Mouse (Mus musculus) NIH3T3 (cell line): ENCODE measurements around the gene Kif1bp.
"Not testable (repeated sequence)": the region's sequence is repeated elsewhere in the genome, so short reads cannot be mapped to it uniquely, and the experiment has no call there.

Experiments
- DNase-seq: peaks from one replicate; pipeline ENCODE4 v3.0.0-alpha.2; 2012; ENCODE audit warnings: low read depth

The Kif1bp gene

GRCm38 (mm10) chr10:62509032-62509656 is 69.1 kb downstream of the Kif1bp start:
- DNase-seq, result no peak

DNA sequence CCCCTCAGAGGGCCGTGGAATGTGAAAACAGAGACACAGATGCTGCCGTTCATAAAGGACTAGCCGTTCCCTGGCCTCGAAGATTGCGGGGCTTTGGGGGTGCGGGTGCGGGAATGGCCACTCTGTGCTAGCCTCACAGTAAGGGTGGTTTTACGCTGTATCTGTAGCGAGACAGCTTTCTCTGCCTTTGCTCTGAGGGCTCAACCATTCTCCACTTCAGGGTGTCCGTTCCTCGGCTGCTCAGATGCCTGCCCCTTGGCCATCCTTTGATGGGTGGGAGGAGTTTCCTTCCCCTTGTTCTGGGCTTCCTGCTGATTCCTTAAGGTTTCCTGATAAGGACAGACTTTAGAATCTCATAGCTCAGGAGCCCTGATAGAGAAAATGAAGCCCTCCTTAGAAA is 69.8 kb downstream of the Kif1bp start:
- no peak for DNase-seq

DNA sequence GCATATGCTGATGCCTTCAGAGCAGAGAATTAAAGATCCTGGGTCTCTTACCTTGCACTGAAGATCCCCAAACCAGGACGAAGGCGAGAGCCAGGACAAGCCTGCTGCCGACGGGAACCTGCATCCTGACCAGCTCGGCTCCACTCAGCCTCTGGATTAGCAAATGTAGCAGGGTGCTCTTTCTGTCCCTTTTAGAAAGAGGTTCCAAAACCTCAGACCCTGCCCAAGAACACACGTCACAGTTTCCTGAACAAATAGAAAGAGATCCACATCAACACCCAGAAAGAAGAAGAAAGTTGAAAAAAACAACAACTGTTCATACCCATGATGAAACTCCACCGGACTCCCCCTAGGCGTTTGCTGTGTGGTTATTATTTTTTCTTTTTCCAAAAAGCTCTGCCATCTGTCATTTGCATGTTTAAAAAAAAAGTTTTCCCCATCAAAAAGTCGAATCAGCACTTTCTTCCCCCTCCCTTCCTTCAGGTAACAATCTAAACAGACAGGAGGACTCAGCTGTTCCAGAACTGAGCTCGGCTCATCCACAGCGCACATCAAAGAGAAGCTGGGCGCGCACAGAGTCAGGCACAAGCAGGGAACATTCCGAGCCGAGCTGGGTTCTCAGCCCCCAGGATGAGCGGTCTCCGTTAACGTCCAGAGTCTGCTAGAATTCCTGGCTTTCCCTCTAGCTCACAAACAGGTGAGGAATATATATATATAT is 70.5 kb downstream of the Kif1bp start:
- DNase-seq, result no peak

DNA sequence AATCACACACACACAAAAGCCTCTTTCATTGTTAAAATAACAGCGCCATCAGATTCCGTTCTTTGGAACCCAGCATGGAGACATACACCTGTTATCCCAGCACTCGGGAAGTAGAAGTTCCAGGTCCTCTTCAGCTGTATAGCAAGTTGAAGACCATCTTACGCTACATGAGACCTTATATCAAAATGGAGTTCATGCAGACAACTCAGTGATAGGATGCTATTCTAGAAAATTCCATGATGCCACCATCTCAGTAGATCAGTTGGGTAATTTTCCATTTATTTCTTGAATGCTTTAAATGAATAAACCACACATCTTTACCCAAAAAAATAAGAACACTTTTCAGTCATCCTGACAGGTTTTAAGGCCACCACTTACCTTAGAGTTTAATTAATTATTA is 71.2 kb downstream of the Kif1bp start:
- no peak for DNase-seq

DNA sequence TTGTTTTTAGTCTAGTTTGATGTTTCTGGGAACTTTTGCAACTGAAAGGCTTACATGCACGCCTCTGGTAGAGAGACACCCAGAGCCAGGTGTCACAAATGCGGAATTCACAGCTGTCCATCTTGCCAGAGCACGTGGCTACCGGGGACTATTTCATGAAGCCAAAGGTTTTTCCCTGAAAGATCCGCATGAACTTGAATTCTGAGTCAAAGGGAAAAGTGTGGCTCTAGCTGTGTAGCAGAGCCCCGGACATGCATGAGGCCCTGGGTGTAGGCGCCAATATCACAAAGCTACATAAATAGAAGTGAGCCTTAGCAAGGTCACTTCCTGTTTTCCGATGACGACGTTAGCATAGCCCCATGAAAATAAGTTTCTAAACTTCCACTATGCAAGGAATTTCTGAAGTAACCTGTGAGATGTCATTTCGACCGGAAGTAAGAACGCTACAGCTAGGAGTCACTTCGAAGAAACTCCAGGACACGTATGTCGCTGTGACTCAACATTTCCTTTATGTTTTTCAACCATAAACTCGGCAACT is 72.2 kb downstream of the Kif1bp start:
- no peak for DNase-seq

DNA sequence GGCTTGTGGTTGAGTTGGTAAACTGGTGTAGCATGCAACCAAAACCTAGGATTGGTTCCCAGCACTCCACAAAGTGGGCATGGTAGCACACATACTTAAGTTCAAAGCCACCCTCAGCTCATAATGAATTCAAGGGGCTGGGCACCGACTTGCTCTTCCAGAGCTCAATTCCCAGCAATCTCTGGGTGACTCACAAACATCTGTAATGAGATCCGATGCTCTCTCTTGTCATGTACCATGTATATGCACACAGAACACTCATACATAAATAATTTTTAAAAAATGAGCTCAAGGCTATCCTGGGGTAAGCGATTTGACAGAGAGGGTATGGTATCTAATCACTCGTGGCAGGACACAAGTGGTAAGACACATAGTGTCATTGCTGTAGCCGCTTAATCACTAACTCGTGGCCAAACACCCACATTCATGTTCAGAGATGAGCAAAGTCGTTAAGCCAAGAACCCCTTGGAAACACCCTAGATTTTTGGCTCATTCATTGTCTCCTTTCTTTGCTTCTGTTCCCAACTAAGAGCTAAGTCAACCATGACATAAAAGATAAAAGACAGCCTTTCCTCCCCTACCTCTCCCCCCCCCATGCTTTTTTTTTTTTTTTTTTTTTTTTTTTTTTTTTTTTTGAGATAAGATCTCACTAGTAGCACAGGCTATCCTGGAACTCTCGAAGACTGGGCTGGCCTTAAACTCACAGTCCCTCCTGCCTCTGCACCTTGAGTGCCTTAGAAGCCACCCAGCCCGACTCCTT is 72.9 kb downstream of the Kif1bp start:
- no peak for DNase-seq

- DNase-seq, result peak; percentile 20
Measured at GRCm38 (mm10) chr10:62503836-62504628, 74.2 kb downstream of the Kif1bp start.

- no peak for DNase-seq
Measured at GRCm38 (mm10) chr10:62503353-62503752, 74.9 kb downstream of the Kif1bp start.

- no peak for DNase-seq
Measured at GRCm38 (mm10) chr10:62501951-62502350, 76.3 kb downstream of the Kif1bp start.

DNA sequence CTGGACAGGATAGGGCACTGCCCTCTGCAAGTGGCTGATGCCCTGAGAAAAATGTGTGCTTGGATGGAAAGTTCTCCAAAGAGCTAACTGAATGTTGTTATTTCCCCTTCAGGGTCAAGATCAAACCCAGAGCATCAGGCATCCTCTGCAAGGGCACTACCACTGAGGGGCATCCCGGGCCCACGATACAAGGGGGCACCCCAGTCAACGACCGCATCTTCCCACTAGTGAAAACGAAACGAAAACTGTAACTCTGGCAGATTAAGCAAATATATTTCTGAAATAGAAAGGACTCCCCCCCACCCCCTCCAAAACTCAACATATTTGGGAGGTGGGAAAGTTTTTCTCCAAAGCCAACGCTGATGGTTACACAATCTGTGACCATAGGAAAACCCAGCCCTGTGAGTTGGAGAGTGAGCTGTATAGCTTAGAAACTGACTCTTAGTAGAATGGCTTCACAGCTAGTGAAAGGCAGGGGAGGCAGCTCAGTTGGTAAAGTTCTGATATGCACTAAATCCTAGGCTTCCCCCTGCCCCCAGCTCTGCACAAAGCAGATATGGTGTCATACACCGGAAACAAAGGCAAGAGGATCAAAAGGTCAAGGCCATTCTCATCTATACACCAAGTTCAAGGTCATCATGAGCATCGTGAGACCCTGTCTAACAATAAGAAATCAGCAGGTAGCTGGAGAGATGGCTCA is 77.2 kb downstream of the Kif1bp start:
- DNase-seq, result no peak

DNA sequence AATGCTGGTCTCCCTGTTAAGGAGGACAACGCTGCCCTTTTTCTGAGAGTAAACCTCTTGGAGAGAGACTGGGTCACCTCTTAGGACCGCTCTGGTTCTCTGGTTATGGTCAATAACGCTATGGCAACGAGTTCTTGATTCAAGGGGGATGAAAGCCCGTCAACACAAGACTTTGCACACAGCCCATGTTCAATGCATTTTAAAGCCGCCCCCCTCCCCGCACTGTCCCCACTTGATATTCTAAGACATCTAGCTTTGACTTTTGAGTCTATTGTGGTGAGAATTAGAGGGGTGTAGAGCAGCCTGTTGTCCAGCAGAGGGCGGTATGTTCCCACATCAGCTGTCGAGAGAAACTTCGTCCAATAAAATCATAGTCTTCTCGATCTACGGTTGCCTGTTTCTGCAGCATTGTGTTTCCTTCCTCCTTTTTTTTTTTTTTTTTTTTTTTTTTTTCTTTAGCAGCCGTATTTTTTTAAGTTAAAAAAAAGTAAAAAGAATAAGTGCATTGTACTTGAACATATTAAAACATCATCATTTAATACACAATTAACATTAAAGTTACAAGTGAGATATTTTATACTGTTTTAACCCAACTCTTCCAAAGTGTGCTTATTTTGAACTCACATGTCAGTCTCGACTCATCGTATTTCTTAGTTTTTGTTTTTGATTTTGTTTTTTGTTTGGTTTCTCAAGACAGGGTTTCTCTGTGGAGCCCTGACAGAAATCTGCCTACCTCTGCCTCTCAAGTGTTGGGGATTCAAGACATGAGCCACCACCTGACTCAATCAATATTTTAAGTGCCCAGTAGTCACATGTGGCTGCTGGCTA is 78.0 kb downstream of the Kif1bp start:
- peak; percentile 90 for DNase-seq

DNA sequence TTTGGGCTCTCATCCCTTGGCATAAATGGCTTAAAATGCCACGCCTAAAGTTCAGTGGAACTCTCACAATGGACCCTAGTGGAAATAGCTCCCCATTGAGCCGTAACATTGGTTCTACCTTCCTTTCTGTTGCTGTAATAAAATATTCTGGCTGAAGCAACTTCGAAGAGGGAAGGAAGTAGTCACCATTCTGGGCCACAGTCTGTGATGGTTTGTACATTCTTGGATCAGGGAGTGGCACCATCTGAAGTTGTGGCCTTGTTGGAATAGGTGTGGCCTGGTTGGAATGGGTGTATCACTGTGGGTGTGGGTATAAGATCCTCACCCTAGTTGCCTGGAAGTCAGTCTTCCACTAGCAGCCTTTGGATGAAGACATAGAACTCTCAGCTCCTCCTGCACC is 86.6 kb downstream of the Kif1bp start:
- DNase-seq, result not testable (repeated sequence)
